Mouse (Mus musculus) CH12.LX (cell line): ENCODE data around the gene Ms4a6b. TPM values are rescaled to one million over a fixed set of nuclear protein-coding genes. Genes with fewer than 3 reads are reported as not detected.
"Not testable (repeated sequence)": the region's sequence is repeated elsewhere in the genome, so short reads cannot be mapped to it uniquely, and the experiment has no call there.

Experiments used
- DNase-seq: peaks from one replicate; pipeline ENCODE4 v3.0.0-alpha.2; 2013; ENCODE audit errors: extremely low read depth
- H3K27ac ChIP-seq: 2 replicates; pipeline ENCODE4 v1.5.1; 2012; ENCODE audit warnings: low read depth, mild to moderate bottlenecking, control low read depth, moderate library complexity; ENCODE audit not compliant: insufficient read depth
- H3K27me3 ChIP-seq: replicated peaks from 2 replicates; pipeline ENCODE3; 2012; ENCODE audit warnings: inconsistent platforms
- H3K36me3 ChIP-seq, 2 experiments: replicated peaks in 1 of 2; 2 replicates each; pipeline versions ENCODE3 to v1.6.1; 2012; ENCODE audit warnings: inconsistent platforms in 1 of 2, low read length in 1 of 2, mild to moderate bottlenecking in 1 of 2, mixed read lengths in 1 of 2, moderate library complexity in 1 of 2; ENCODE audit not compliant: control insufficient read depth in 1 of 2, insufficient read depth in 1 of 2
- H3K4me1 ChIP-seq, 2 experiments: 2 replicates each; pipeline ENCODE4 v1.6.1; 2012; ENCODE audit warnings: inconsistent platforms in 1 of 2, moderate library complexity in 1 of 2; ENCODE audit not compliant: insufficient read depth in 2 of 2, control insufficient read depth in 1 of 2
- H3K4me2 ChIP-seq: 2 replicates; pipeline ENCODE4 v1.6.1; 2012; ENCODE audit warnings: low read depth, mild to moderate bottlenecking, control low read depth; ENCODE audit not compliant: poor library complexity, insufficient read depth, severe bottlenecking
- H3K4me3 ChIP-seq, 3 experiments: fragments of 150-350 bp in 1 of 3; sonication (generic) in 1 of 3; replicated peaks in 1 of 3; 2 replicates each; pipeline versions ENCODE3 to v1.5.1; 2011 to 2012; ENCODE audit warnings: low read depth in 2 of 3, low read length in 2 of 3, mild to moderate bottlenecking in 2 of 3, moderate library complexity in 2 of 3, control low read depth in 1 of 3, improper control_type of control experiment in 1 of 3, inconsistent platforms in 1 of 3, mixed read lengths in 1 of 3; ENCODE audit not compliant: poor library complexity in 1 of 3
- H3K79me2 ChIP-seq: replicated peaks from 2 replicates; pipeline ENCODE4 v1.6.1; 2012; ENCODE audit warnings: mild to moderate bottlenecking, moderate library complexity; ENCODE audit not compliant: control insufficient read depth, poor library complexity, insufficient read depth, severe bottlenecking; ENCODE audit errors: extremely low read depth
- H3K9ac ChIP-seq: 2 replicates; pipeline ENCODE4 v1.6.1; 2012; ENCODE audit warnings: low read depth, mild to moderate bottlenecking, control low read depth, moderate library complexity; ENCODE audit not compliant: insufficient read depth
- H3K9me3 ChIP-seq: replicated peaks from 2 replicates; pipeline ENCODE3; 2012; ENCODE audit warnings: low read length, inconsistent platforms, mixed read lengths
- BHLHE40 ChIP-seq: IDR thresholded peaks from 2 replicates; pipeline ENCODE4 v1.6.1; 2011; ENCODE audit warnings: mild to moderate bottlenecking, low read depth, low read length, improper control_type of control experiment
- CTCF ChIP-seq, 2 experiments: IDR thresholded peaks in 1 of 2; conservative IDR thresholded peaks in 1 of 2; 2 replicates each; pipeline ENCODE4 v1.5.1; 2011 to 2012; ENCODE audit warnings: low read depth in 2 of 2, low read length in 2 of 2, improper control_type of control experiment in 1 of 2, inconsistent platforms in 1 of 2, mild to moderate bottlenecking in 1 of 2, moderate library complexity in 1 of 2
- E2F4 ChIP-seq: IDR thresholded peaks from 2 replicates; pipeline ENCODE4 v1.6.1; 2011; ENCODE audit warnings: low read depth, low read length, improper control_type of control experiment; ENCODE audit not compliant: insufficient replicate concordance
- ELF1 ChIP-seq: IDR thresholded peaks from 2 replicates; pipeline ENCODE4 v1.6.1; 2014; ENCODE audit warnings: low read depth, mild to moderate bottlenecking, inconsistent platforms, low read length, improper control_type of control experiment
- EP300 ChIP-seq: IDR thresholded peaks from 2 replicates; pipeline ENCODE4 v1.6.1; 2011; ENCODE audit warnings: low read length, improper control_type of control experiment
- GABPA ChIP-seq: IDR thresholded peaks from 2 replicates; pipeline ENCODE4 v1.6.1; 2012; ENCODE audit warnings: low read depth, low read length, improper control_type of control experiment, inconsistent platforms; ENCODE audit not compliant: insufficient replicate concordance
- HCFC1 ChIP-seq: IDR thresholded peaks from 2 replicates; pipeline ENCODE4 v1.6.1; 2012; ENCODE audit warnings: low read depth, mild to moderate bottlenecking, inconsistent platforms, low read length, improper control_type of control experiment
- JUN ChIP-seq: IDR thresholded peaks from 2 replicates; pipeline ENCODE4 v1.6.1; 2011; ENCODE audit warnings: low read depth, mild to moderate bottlenecking, low read length, improper control_type of control experiment, moderate library complexity; ENCODE audit not compliant: insufficient read depth
- JUND ChIP-seq: conservative IDR thresholded peaks from 2 replicates; pipeline ENCODE4 v1.6.1; 2011; ENCODE audit warnings: low read depth, low read length, improper control_type of control experiment
- KAT2A ChIP-seq: IDR thresholded peaks from 2 replicates; pipeline ENCODE4 v1.6.1; 2012; ENCODE audit warnings: low read length, improper control_type of control experiment, inconsistent platforms; ENCODE audit not compliant: insufficient replicate concordance
- MAFK ChIP-seq: IDR thresholded peaks from 2 replicates; pipeline ENCODE4 v1.6.1; 2011; ENCODE audit warnings: low read length, improper control_type of control experiment; ENCODE audit not compliant: insufficient replicate concordance
- MAX ChIP-seq: IDR thresholded peaks from 2 replicates; pipeline ENCODE4 v1.6.1; 2011; ENCODE audit warnings: low read length, improper control_type of control experiment
- MAZ ChIP-seq: IDR thresholded peaks from 2 replicates; pipeline ENCODE4 v1.6.1; 2012; ENCODE audit warnings: low read depth, mild to moderate bottlenecking, inconsistent platforms, low read length, improper control_type of control experiment, moderate library complexity
- MEF2A ChIP-seq: IDR thresholded peaks from 2 replicates; pipeline ENCODE4 v1.6.1; 2014; ENCODE audit warnings: low read depth, mild to moderate bottlenecking, inconsistent platforms, low read length, improper control_type of control experiment, borderline replicate concordance
- MXI1 ChIP-seq: IDR thresholded peaks from 2 replicates; pipeline ENCODE4 v1.6.1; 2011; ENCODE audit warnings: mild to moderate bottlenecking, low read depth, low read length, improper control_type of control experiment
- NELFE ChIP-seq: IDR thresholded peaks from 2 replicates; pipeline ENCODE4 v1.6.1; 2011; ENCODE audit warnings: low read depth, low read length, improper control_type of control experiment
- NRF1 ChIP-seq: IDR thresholded peaks from 2 replicates; pipeline ENCODE4 v1.6.1; 2014; ENCODE audit warnings: low read depth, mild to moderate bottlenecking, inconsistent platforms, low read length, improper control_type of control experiment, moderate library complexity
- POLR2A ChIP-seq: IDR thresholded peaks from 2 replicates; pipeline ENCODE4 v1.6.1; 2011; ENCODE audit warnings: low read depth, mild to moderate bottlenecking, improper control_type of control experiment, low read length
- POLR2AphosphoS2 ChIP-seq: IDR thresholded peaks from 2 replicates; pipeline ENCODE4 v1.6.1; 2011; ENCODE audit warnings: low read depth, low read length, improper control_type of control experiment
- RAD21 ChIP-seq: IDR thresholded peaks from 2 replicates; pipeline ENCODE4 v1.6.1; 2011; ENCODE audit warnings: low read depth, mild to moderate bottlenecking, low read length, improper control_type of control experiment, moderate library complexity
- RCOR1 ChIP-seq: conservative IDR thresholded peaks from 2 replicates; pipeline ENCODE4 v1.6.1; 2012; ENCODE audit warnings: low read depth, mild to moderate bottlenecking, inconsistent platforms, low read length, improper control_type of control experiment
- SIN3A ChIP-seq: IDR thresholded peaks from 2 replicates; pipeline ENCODE4 v1.6.1; 2012; ENCODE audit warnings: low read length, improper control_type of control experiment, inconsistent platforms
- SMC3 ChIP-seq: IDR thresholded peaks from 2 replicates; pipeline ENCODE4 v1.6.1; 2011; ENCODE audit warnings: low read depth, low read length, improper control_type of control experiment
- TCF12 ChIP-seq: IDR thresholded peaks from 2 replicates; pipeline ENCODE4 v1.6.1; 2014; ENCODE audit warnings: low read depth, mild to moderate bottlenecking, inconsistent platforms, low read length, improper control_type of control experiment
- ZC3H11A ChIP-seq: IDR thresholded peaks from 2 replicates; pipeline ENCODE4 v1.6.1; 2012; ENCODE audit warnings: low read depth, mild to moderate bottlenecking, inconsistent platforms, low read length, improper control_type of control experiment
- ZKSCAN1 ChIP-seq: IDR thresholded peaks from 2 replicates; pipeline ENCODE4 v1.6.1; 2012; ENCODE audit warnings: low read depth, inconsistent platforms, low read length, improper control_type of control experiment, borderline replicate concordance
- ZNF384 ChIP-seq: IDR thresholded peaks from 2 replicates; pipeline ENCODE4 v1.6.1; 2012; ENCODE audit warnings: low read depth, low read length, improper control_type of control experiment, inconsistent platforms
- dilution Hi-C: fragments of 300-500 bp; cut with MboI; formaldehyde crosslinking; loops from 2 replicates; pipeline ENCODE4 v1.14.3; 2020; ENCODE audit warnings: low sequenced_read_pairs; ENCODE audit not compliant: extremely low pct_unique_long_range_greater_than_20kb, extremely low pct_ligation_motif_present
- in situ Hi-C: fragments of 300-500 bp; cut with MboI; formaldehyde crosslinking; loops from 3 replicates; pipeline ENCODE4 v1.14.3; 2019; ENCODE audit warnings: low sequenced_read_pairs, low pct_ligation_motif_present, low pct_unique_long_range_greater_than_20kb, mixed read lengths
- polyA plus RNA-seq: library from polyadenylated mRNA; unstranded; fragments of >175 nt; gene quantifications from 2 replicates; pipeline ENCODE4 v1.2.1, GENCODE M21; 2012; ENCODE audit warnings: low read depth; ENCODE audit not compliant: insufficient read length
- total RNA-seq, 2 experiments: library from RNA; depleted of rRNA; stranded (reverse); fragments of 300-350 nt in 1 of 2; fragments of >200 nt in 1 of 2; gene quantifications; 2 replicates each; pipeline ENCODE4 v1.2.3; 2012 to 2014

Gene Ms4a6b
- total and polyA plus RNA-seq, 3 experiments: 0.55 to 1.9 (median 1.6) TPM

GRCm38 (mm10) chr19:11518356-11518755 lies 2.0 kb downstream of the Ms4a6b start:
- DNase-seq, H3K9ac ChIP-seq, H3K79me2 ChIP-seq, H3K27me3 ChIP-seq, in situ Hi-C loops, H3K27ac ChIP-seq, H3K36me3 ChIP-seq, H3K4me2 ChIP-seq, dilution Hi-C loops, H3K4me3 ChIP-seq, H3K9me3 ChIP-seq: not testable (repeated sequence)
- H3K4me1 ChIP-seq: peaks cover 2 to 28% of the 10 kb centered on the region in 2 experiments

GRCm38 (mm10) chr19:11520146-11520545 lies 3.8 kb downstream of the Ms4a6b start:
- no peaks in the 10 kb centered on the region for H3K36me3 ChIP-seq
- H3K27me3 ChIP-seq: no peaks in the 10 kb centered on the region
- no peak overlapping the region for H3K27ac ChIP-seq
- no peak for TF ChIP-seq ZC3H11A
- TF ChIP-seq POLR2A: no peak
- no peak for TF ChIP-seq E2F4
- no peak for TF ChIP-seq EP300
- TF ChIP-seq BHLHE40: no peak
- TF ChIP-seq NELFE: no peak
- TF ChIP-seq SIN3A: no peak
- no peak for TF ChIP-seq GABPA
- no peak for TF ChIP-seq KAT2A
- no peak for TF ChIP-seq JUND
- no peak for TF ChIP-seq TCF12
- TF ChIP-seq SMC3: no peak
- TF ChIP-seq RCOR1: no peak
- no peak for DNase-seq
- no peaks in the 10 kb centered on the region for H3K79me2 ChIP-seq
- no peaks in the 10 kb centered on the region for H3K9me3 ChIP-seq
- no peak overlapping the region for H3K9ac ChIP-seq
- dilution Hi-C loops: no loop called here
- peaks cover 2 to 25% of the 10 kb centered on the region in 2 experiments for H3K4me1 ChIP-seq
- in situ Hi-C loops: no loop called here
- no peak overlapping the region for H3K4me3 ChIP-seq
- no peak overlapping the region for H3K4me2 ChIP-seq

- DNase-seq: no peak
- H3K4me3 ChIP-seq: no peak overlapping the region
- H3K4me1 ChIP-seq: peaks cover 3 to 7% of the 10 kb centered on the region in 2 experiments
- H3K79me2 ChIP-seq: no peaks in the 10 kb centered on the region
- in situ Hi-C loops: no loop called here
- H3K4me2 ChIP-seq: no peak overlapping the region
- no peak for TF ChIP-seq BHLHE40
- TF ChIP-seq RCOR1: no peak
- no peak for TF ChIP-seq JUN
- no peak for TF ChIP-seq SIN3A
- no peak for TF ChIP-seq MXI1
- no peak for TF ChIP-seq MEF2A
- TF ChIP-seq ELF1: no peak
- TF ChIP-seq ZNF384: no peak
- no peak for TF ChIP-seq CTCF (conservative IDR thresholded peaks at IDR 0.05 in 1 of 2, IDR thresholded peaks at IDR 0.05 in 1 of 2; ENCODE audit: low read depth in 2 of 2, low read length in 2 of 2)
- no peak for TF ChIP-seq POLR2AphosphoS2
- TF ChIP-seq ZKSCAN1: no peak
- TF ChIP-seq MAFK: no peak
- no peak for TF ChIP-seq MAX
- no peak for TF ChIP-seq MAZ
- no peak for TF ChIP-seq NRF1
- TF ChIP-seq JUND: no peak
- TF ChIP-seq HCFC1: no peak
- no peak for TF ChIP-seq POLR2A
- TF ChIP-seq RAD21: no peak
- H3K9ac ChIP-seq: no peak overlapping the region
- dilution Hi-C loops: no loop called here
- no peak overlapping the region for H3K27ac ChIP-seq
- H3K9me3 ChIP-seq: no peaks in the 10 kb centered on the region
- no peaks in the 10 kb centered on the region for H3K36me3 ChIP-seq
- no peaks in the 10 kb centered on the region for H3K27me3 ChIP-seq
Observed at GRCm38 (mm10) chr19:11533421-11533820, 17.1 kb downstream of the Ms4a6b start.
